Mouse (Mus musculus): ENCODE data around the gene Pxdc1. TPM values are rescaled to one million over a fixed set of nuclear protein-coding genes. Genes with fewer than 3 reads are reported as not detected.

The Pxdc1 gene
- total RNA-seq, 2 experiments from 2014 or later = 13.1 to 16.4 TPM

Other genes starting within 250 kb of the Pxdc1 start
- gene Fam50b, start 81.4 kb upstream of the Pxdc1 start, total RNA-seq (2021) = not detected
- 10 to 100 TPM; 26.7 to 30.0 TPM for gene Prpf4b, start 221.8 kb upstream of the Pxdc1 start, total RNA-seq (2021)